Mouse (Mus musculus) gastrocnemius, postnatal 10 days (tissue): ENCODE data around the gene Ehd1. TPM values are rescaled to one million over a fixed set of nuclear protein-coding genes. Genes with fewer than 3 reads are reported as not detected.
A peak's percentile ranks its signal among the peaks of the same experiment; 100 is the strongest.

ENCODE experiments used
- DNase-seq: peaks from one replicate; pipeline ENCODE4 v3.0.0; 2021; ENCODE audit warnings: mixed read lengths
- long read RNA-seq, 2 experiments: library from polyadenylated mRNA; stranded (forward); transcript quantifications; one replicate each; pipeline ENCODE4 v2.0.0; 2021
- total RNA-seq, 2 experiments: library from RNA; stranded (reverse); gene quantifications; 2 replicates each; pipeline ENCODE4 v1.2.3; 2021

Ehd1 gene
- 10 to 100 TPM; 54.0 to 64.8 TPM for total RNA-seq
- long read RNA-seq, experiment 1, transcript Ehd1-201 (5 exons, 3,353 nt) = major isoform, 104 of 115 reads
- long read RNA-seq, experiment 1, partial matches to known transcripts = 3 of 115 reads
- long read RNA-seq, experiment 1, other reads (novel, unspliced or antisense) = 8 of 115 reads
- long read RNA-seq, experiment 2, transcript Ehd1-201 (5 exons, 3,353 nt) = major isoform, 95 of 108 reads
- long read RNA-seq, experiment 2, partial matches to known transcripts = 4 of 108 reads
- long read RNA-seq, experiment 2, other reads (novel, unspliced or antisense) = 9 of 108 reads

DNA sequence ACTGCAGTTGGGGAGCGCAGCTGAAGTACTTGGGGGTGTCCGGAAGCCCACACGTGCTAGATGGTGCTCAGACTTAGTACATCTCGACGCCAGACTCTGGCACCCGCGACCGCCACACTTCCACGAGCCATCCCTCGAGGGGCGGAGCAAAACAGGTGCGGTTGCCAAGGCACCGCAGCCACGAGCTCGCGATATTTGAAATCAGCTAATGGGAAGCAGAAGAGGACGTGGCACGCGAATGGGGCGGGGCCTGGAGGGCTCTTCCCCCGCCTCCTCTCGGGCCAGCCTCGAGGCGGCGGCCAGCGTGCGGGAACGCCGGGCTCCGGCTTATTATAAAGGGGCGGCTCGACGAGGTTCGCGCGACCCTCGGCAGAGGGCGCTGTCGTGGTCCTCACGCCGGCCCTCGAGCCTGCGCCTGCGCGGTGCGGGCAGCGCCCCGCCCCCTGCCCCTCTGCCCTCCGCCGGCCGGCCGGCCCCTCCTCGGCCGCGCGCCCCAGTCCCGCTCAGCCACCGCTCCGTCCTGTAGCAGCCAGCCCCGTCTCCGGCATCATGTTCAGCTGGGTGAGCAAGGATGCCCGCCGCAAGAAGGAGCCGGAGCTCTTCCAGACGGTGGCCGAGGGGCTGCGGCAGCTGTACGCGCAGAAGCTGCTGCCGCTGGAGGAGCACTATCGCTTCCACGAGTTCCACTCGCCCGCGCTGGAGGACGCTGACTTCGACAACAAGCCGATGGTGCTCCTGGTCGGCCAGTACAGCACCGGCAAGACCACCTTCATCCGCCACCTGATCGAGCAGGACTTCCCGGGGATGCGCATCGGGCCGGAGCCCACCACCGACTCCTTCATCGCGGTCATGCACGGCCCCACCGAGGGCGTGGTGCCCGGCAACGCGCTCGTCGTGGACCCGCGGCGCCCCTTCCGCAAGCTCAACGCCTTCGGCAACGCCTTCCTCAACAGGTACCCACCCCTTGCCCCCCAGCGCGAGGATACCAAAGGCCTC, at the start of gene Ehd1:
Ehd1 (plus strand) TSS at position 300 of the 996 bp plus-strand sequence.
- DNase-seq = peak; percentile 98

- no peak for DNase-seq
Measured at GRCm38 (mm10) chr19:6226763-6227162, 49.8 kb upstream of the Ehd1 start.

- no peak for DNase-seq
Measured at GRCm38 (mm10) chr19:6227864-6228263, 48.7 kb upstream of the Ehd1 start.

- peak; percentile 42 for DNase-seq
Measured at GRCm38 (mm10) chr19:6230411-6230810, 46.1 kb upstream of the Ehd1 start.

DNA sequence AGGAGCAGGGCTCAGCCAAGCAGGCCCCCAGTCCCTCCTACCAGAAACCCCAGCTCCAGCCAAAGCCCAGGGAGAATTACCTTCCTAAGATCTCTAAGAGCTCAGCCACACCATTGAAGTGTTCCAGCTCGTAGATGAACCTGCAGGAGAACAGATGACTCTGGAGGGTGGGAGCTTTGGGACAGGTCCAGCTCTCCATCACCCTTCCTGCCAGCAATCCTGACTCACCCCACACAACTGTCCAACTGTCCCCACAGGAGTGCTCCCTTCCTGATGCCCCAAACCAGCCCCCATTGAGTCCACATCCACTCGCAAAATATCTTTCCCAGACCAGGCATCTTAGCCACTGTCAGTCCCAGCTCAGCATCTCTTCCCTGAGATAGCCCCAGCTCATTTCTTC, 45.5 kb upstream of the Ehd1 start:
- no peak for DNase-seq

GRCm38 (mm10) chr19:6233647-6234046, 42.9 kb upstream of the Ehd1 start:
- no peak for DNase-seq

- no peak for DNase-seq
Measured at GRCm38 (mm10) chr19:6234337-6235083, 42.0 kb upstream of the Ehd1 start.

DNA sequence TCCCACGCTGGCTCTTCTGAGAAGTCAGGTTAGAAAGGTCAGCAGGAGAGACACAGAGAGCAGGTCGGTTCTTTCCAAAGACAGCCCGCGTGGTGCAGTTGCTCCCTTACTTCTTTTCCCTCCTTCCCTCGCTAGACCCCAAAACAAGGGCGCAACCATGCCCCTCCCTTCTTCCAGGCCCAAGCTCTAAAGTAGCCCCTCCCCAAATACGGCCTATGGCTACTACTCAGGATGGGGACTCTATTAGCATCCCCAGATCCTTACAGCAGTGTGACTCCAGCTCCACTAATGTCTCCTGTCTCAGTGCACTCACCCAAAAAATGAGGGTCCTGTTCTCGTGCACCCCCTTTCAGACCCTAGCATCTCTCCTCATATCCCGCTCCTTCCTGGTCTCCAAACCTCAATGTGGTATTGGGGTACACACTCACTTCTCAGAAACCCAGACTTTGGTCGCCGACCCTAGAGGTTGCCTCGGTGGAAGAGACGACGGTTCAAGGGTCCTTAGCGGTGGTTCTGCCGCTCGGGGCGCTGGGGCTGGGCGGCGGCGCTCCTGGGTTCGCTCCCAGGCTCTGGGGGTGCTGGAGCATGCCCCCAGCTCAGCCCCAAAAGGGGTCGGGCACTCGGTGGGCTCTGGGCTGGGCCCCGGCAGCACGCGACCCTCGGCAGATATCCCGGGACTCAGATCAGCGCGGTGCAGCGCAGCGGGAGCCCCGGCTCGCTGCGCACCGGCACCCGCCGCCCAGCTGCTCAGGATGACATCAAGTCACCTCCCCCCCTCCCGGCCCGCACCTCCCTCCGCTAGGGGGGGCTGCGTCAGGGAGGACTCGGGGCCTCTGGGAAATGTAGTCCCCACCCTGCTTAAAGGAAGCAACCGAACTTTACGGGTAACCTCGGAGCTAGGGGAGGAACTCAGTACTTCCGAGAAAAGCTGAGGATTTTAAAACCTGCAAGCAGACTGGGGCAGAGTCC, 41.2 kb upstream of the Ehd1 start, which contains the start of gene Ppp2r5b:
Ppp2r5b (minus strand) TSS at position 789 of the 969 bp plus-strand sequence.
- peak; percentile 93 for DNase-seq

GRCm38 (mm10) chr19:6236053-6236441, 40.5 kb upstream of the Ehd1 start:
- DNase-seq = peak; percentile 83

- no peak for DNase-seq
Measured at GRCm38 (mm10) chr19:6236842-6237241, 39.7 kb upstream of the Ehd1 start.

DNA sequence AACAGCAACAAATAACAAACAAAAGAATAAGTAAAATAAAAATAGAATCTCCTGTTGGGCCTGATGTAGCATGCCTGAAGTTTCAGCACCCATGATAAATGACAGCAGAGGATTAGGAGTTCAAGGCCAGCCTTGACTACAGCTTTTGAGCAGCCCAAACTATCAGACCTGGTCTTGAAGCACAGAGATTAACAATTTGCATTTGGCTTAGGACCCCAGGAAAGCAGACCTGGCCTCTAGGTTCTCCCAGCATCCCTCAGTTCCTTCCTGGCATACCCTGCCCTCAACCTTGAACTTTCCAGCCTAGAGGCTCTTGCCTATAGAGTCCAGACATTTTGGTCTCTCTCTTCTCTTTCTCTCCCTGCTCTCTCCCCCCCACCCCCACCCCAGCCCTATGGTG, 37.8 kb upstream of the Ehd1 start:
- DNase-seq = no peak

DNA sequence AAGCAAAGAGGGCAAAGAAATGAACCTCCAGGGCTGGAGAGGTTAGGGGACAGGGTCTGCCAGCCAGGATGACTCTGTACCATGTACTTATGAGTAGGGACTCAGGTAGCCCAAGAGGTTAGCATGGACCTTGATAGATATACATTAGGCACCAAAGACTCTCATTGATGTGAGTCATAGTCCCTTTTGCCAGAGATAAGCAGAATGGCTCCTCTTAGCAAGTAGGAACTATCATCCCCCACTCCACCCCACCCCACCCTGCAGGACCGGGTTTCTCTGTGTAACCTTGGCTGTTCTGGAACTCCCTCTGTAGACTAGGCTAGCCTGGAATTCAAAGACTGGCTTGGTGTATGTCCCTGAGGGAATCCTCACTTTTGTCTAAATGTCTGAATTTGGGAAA, 36.4 kb upstream of the Ehd1 start:
- DNase-seq = no peak

- DNase-seq = no peak
Measured at GRCm38 (mm10) chr19:6240725-6241124, 35.8 kb upstream of the Ehd1 start.

GRCm38 (mm10) chr19:6241274-6242107, 35.0 kb upstream of the Ehd1 start, which contains the start of gene Atg2a:
Gene Atg2a, plus strand, starts transcription at chr19:6241668.
- peak; percentile 98 for DNase-seq

GRCm38 (mm10) chr19:6242281-6242680, 34.2 kb upstream of the Ehd1 start:
- DNase-seq = no peak

GRCm38 (mm10) chr19:6243226-6243625, 33.3 kb upstream of the Ehd1 start:
- no peak for DNase-seq

- no peak for DNase-seq
Measured at GRCm38 (mm10) chr19:6245806-6246205, 30.7 kb upstream of the Ehd1 start.

- no peak for DNase-seq
Measured at GRCm38 (mm10) chr19:6247526-6248300, 28.8 kb upstream of the Ehd1 start.

- DNase-seq = no peak
Measured at GRCm38 (mm10) chr19:6253021-6253420, 23.5 kb upstream of the Ehd1 start.
